Mouse (Mus musculus) spleen, adult 2 months (tissue): ENCODE data around the gene Sult6b1.

Source experiments
- CTCF ChIP-seq: fragments of 200-500 bp; IDR thresholded peaks from 2 replicates; pipeline ENCODE4 v1.5.1; 2011; ENCODE audit warnings: mild to moderate bottlenecking, inconsistent platforms; ENCODE audit not compliant: insufficient read depth, insufficient read length, insufficient replicate concordance; ENCODE audit errors: extremely low read depth
- POLR2A ChIP-seq: fragments of 200-500 bp; IDR thresholded peaks from 2 replicates; pipeline ENCODE4 v1.6.1; 2011; ENCODE audit warnings: low read depth, low read length, inconsistent platforms

- TF ChIP-seq POLR2A, result no peak
- TF ChIP-seq CTCF, result no peak
Observed at GRCm38 (mm10) chr17:78953240-78953639, 46.4 kb upstream of the Sult6b1 start.
